Mouse (Mus musculus) myocyte (in vitro differentiated cells): ENCODE data around the gene Dnah3. TPM values are rescaled to one million over a fixed set of nuclear protein-coding genes. Genes with fewer than 3 reads are reported as not detected.

ENCODE experiments used
- H3K27me3 ChIP-seq: one replicate; pipeline ENCODE4 v1.6.1; 2011; ENCODE audit not compliant: control insufficient read depth, insufficient read depth, insufficient read length
- H3K36me3 ChIP-seq: one replicate; pipeline ENCODE4 v1.6.1; 2011; ENCODE audit not compliant: control insufficient read depth, insufficient read depth
- H3K4me2 ChIP-seq: one replicate; pipeline ENCODE4 v1.6.1; 2011; ENCODE audit warnings: low read depth, control low read depth
- H3K4me3 ChIP-seq: one replicate; pipeline ENCODE4 v1.5.1; 2011; ENCODE audit warnings: mild to moderate bottlenecking, control low read depth, moderate library complexity
- H3K79me2 ChIP-seq: one replicate; pipeline ENCODE4 v1.6.1; 2011; ENCODE audit not compliant: control insufficient read depth, insufficient read depth
- H3ac ChIP-seq: one replicate; pipeline ENCODE4 v1.6.1; 2011; ENCODE audit not compliant: control insufficient read depth, insufficient read length
- CEBPB ChIP-seq: IDR thresholded peaks from 2 replicates; pipeline ENCODE4 v1.6.1; 2011; ENCODE audit warnings: mild to moderate bottlenecking, moderate library complexity; ENCODE audit not compliant: poor library complexity, insufficient read depth, severe bottlenecking
- E2F4 ChIP-seq: IDR thresholded peaks from one replicate; pipeline ENCODE4 v1.6.1; 2011; ENCODE audit warnings: mild to moderate bottlenecking, control low read depth, moderate library complexity; ENCODE audit not compliant: insufficient read depth
- MAX ChIP-seq: IDR thresholded peaks from one replicate; pipeline ENCODE4 v1.6.1; 2011; ENCODE audit warnings: low read depth, mild to moderate bottlenecking, control low read depth
- MYOD1 ChIP-seq, 3 experiments: IDR thresholded peaks; one replicate each; pipeline ENCODE4 v1.6.1; 2011; ENCODE audit warnings: control low read depth in 2 of 3, low read depth in 2 of 3, mild to moderate bottlenecking in 2 of 3, moderate library complexity in 1 of 3; ENCODE audit not compliant: insufficient read length in 2 of 3, control insufficient read depth in 1 of 3
- MYOG ChIP-seq, 3 experiments: IDR thresholded peaks; one replicate each; pipeline ENCODE4 v1.6.1; 2011; ENCODE audit warnings: control low read depth in 2 of 3, low read depth in 2 of 3, mild to moderate bottlenecking in 2 of 3; ENCODE audit not compliant: insufficient read length in 2 of 3, control insufficient read depth in 1 of 3, insufficient read depth in 1 of 3
- POLR2A ChIP-seq: IDR thresholded peaks from one replicate; pipeline ENCODE4 v1.6.1; 2011; ENCODE audit warnings: low read depth, mild to moderate bottlenecking, control low read depth, moderate library complexity; ENCODE audit not compliant: insufficient read length
- POLR2AphosphoS2 ChIP-seq: IDR thresholded peaks from one replicate; pipeline ENCODE4 v1.6.1; 2011; ENCODE audit warnings: low read depth, control low read depth; ENCODE audit not compliant: insufficient read length
- REST ChIP-seq: IDR thresholded peaks from one replicate; pipeline ENCODE4 v1.6.1; 2011; ENCODE audit warnings: mild to moderate bottlenecking, control low read depth, moderate library complexity; ENCODE audit not compliant: insufficient read depth, insufficient read length
- SRF ChIP-seq: IDR thresholded peaks from one replicate; pipeline ENCODE4 v1.6.1; 2011; ENCODE audit warnings: low read depth; ENCODE audit not compliant: control insufficient read depth, insufficient read length
- TCF12 ChIP-seq: IDR thresholded peaks from one replicate; pipeline ENCODE4 v1.6.1; 2011; ENCODE audit warnings: mild to moderate bottlenecking, control low read depth; ENCODE audit not compliant: poor library complexity, insufficient read depth, severe bottlenecking
- TCF3 ChIP-seq: IDR thresholded peaks from one replicate; pipeline ENCODE4 v1.6.1; 2011; ENCODE audit warnings: low read depth, control low read depth; ENCODE audit not compliant: insufficient read length
- USF1 ChIP-seq: IDR thresholded peaks from one replicate; pipeline ENCODE4 v1.6.1; 2011; ENCODE audit warnings: low read depth, mild to moderate bottlenecking, control low read depth, moderate library complexity
- polyA plus RNA-seq: library from polyadenylated mRNA; unstranded; fragments of >200 nt; fragmentation: generic; extraction: Trizol; gene quantifications from one replicate; pipeline ENCODE4 v1.2.1, GENCODE M21; 2012; ENCODE audit warnings: missing spikeins

The Dnah3 gene
- polyA plus RNA-seq, 1 experiment: 0.01 TPM

DNA sequence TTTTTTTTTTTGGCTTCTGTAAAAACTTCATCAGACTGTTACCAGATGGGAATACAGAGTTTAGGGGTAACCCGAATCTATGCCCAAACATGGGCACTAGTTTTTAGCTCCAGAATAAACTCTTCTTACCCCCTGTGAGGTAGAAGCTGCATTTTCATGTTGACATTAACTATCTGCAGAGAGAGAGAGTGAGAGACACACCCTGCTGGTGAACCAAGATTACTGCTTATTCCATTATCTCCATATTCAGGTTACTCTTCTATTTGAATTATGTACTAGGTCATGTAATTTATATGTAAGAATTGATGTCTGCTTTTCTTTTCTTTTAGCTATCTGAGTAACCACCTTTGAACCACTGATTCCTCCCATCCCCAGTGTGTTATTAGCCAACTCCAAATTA lies 31.0 kb downstream of the Dnah3 start:
- Histone ChIP-seq H3K79me2 (no peaks in the 10 kb centered on the region), H3K4me2 (no peak overlapping the region), H3K36me3 (no peaks in the 10 kb centered on the region), H3K27me3 (no peaks in the 10 kb centered on the region), H3K4me3 (no peak overlapping the region), H3ac (no peak overlapping the region)
- TF ChIP-seq TCF3: no peak
- no peak for TF ChIP-seq MYOD1 (IDR thresholded peaks at IDR 0.05; ENCODE audit: control insufficient read depth in 1 of 3, insufficient read length in 2 of 3, low read depth in 2 of 3)
- TF ChIP-seq TCF12: no peak
- no peak for TF ChIP-seq E2F4
- TF ChIP-seq CEBPB: no peak
- TF ChIP-seq MYOG (IDR thresholded peaks at IDR 0.05; ENCODE audit: control insufficient read depth in 1 of 3, insufficient read depth in 1 of 3, insufficient read length in 2 of 3, low read depth in 2 of 3): no peak
- no peak for TF ChIP-seq USF1

DNA sequence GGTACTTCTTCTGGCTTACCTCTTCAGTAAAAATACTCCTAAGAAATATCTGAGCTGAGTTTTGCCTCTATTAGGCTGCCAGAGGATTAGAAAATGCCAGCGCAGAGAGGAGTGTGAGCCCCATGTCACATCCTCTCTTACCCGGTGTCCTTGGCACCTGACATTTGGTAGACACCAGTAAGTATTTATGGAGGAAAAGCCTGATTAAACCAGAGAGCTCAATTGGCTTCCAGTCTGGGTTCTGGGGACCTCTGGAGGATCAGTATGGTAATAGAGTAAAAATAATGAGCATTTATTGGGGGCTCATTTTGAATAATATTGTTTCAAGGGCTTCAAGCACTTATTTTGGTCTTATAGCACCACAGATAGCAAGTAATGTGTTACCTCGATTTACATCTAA lies 39.6 kb downstream of the Dnah3 start:
- TF ChIP-seq MYOD1 (IDR thresholded peaks at IDR 0.05; ENCODE audit: control insufficient read depth in 1 of 3, insufficient read length in 2 of 3, low read depth in 2 of 3): no peak
- no peak for TF ChIP-seq CEBPB
- no peak for TF ChIP-seq REST
- no peak for TF ChIP-seq MAX
- TF ChIP-seq SRF: no peak
- no peak for TF ChIP-seq TCF3
- TF ChIP-seq USF1: no peak
- Histone ChIP-seq H3K27me3 (no peaks in the 10 kb centered on the region), H3K4me2 (no peak overlapping the region), H3K79me2 (no peaks in the 10 kb centered on the region), H3K4me3 (no peak overlapping the region), H3ac (no peak overlapping the region), H3K36me3 (no peaks in the 10 kb centered on the region)

DNA sequence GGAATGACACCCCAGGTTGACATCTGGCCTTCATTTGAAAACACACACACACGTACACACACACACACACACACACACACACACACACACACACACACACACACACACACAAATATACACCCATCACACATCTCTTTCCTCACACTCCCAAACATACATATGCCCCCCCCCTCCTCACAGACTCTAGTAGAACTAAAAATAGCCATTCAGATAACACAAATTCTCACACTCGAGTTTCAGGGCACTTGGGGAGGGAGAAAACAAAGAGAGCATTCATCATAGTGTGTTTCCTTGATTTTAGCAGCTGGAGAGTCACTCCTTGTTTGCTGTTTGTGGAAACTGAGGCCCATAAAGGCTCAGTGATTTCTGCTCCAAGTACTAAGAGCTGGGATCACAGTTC lies 41.1 kb downstream of the Dnah3 start:
- Histone ChIP-seq H3K79me2 (no peaks in the 10 kb centered on the region), H3ac (no peak overlapping the region), H3K27me3 (no peaks in the 10 kb centered on the region), H3K4me2 (no peak overlapping the region), H3K4me3 (no peak overlapping the region), H3K36me3 (no peaks in the 10 kb centered on the region)
- TF ChIP-seq MAX (no peak), SRF (no peak), POLR2AphosphoS2 (no peak), E2F4 (no peak), TCF12 (no peak), POLR2A (no peak), USF1 (no peak)

- H3ac ChIP-seq: no peak overlapping the region
- H3K36me3 ChIP-seq: no peaks in the 10 kb centered on the region
- TF ChIP-seq POLR2A: no peak
- no peak for TF ChIP-seq REST
- TF ChIP-seq MYOD1 (IDR thresholded peaks at IDR 0.05; ENCODE audit: control insufficient read depth in 1 of 3, insufficient read length in 2 of 3, low read depth in 2 of 3): no peak
- TF ChIP-seq E2F4: no peak
- no peak for TF ChIP-seq CEBPB
- no peak for TF ChIP-seq TCF12
- no peak for TF ChIP-seq TCF3
- no peak for TF ChIP-seq MAX
- TF ChIP-seq SRF: no peak
- TF ChIP-seq MYOG (IDR thresholded peaks at IDR 0.05; ENCODE audit: control insufficient read depth in 1 of 3, insufficient read depth in 1 of 3, insufficient read length in 2 of 3, low read depth in 2 of 3): no peak
- TF ChIP-seq POLR2AphosphoS2: no peak
- no peak for TF ChIP-seq USF1
- H3K4me2 ChIP-seq: no peak overlapping the region
- no peak overlapping the region for H3K4me3 ChIP-seq
- no peaks in the 10 kb centered on the region for H3K79me2 ChIP-seq
- H3K27me3 ChIP-seq: no peaks in the 10 kb centered on the region
Observed at GRCm38 (mm10) chr7:120050447-120050846, 44.6 kb downstream of the Dnah3 start.

GRCm38 (mm10) chr7:120043990-120044389 lies 51.1 kb downstream of the Dnah3 start:
- Histone ChIP-seq H3K4me2 (no peak overlapping the region), H3K79me2 (no peaks in the 10 kb centered on the region), H3ac (no peak overlapping the region), H3K27me3 (no peaks in the 10 kb centered on the region), H3K36me3 (no peaks in the 10 kb centered on the region), H3K4me3 (no peak overlapping the region)
- TF ChIP-seq CEBPB (no peak), E2F4 (no peak), MYOG (IDR thresholded peaks at IDR 0.05; ENCODE audit: control insufficient read depth in 1 of 3, insufficient read depth in 1 of 3, insufficient read length in 2 of 3, low read depth in 2 of 3) (no peak), SRF (no peak), TCF12 (no peak)
